Mouse (Mus musculus): ENCODE data around the gene Trpm3. TPM values are rescaled to one million over a fixed set of nuclear protein-coding genes. Genes with fewer than 3 reads are reported as not detected.
A peak's percentile ranks its signal among the peaks of the same experiment; 100 is the strongest.

Gene Trpm3
- polyA plus RNA-seq, 1 experiment from 2014 or later: 1.9 TPM

GRCm38 (mm10) chr19:22448340-22449288 is 309.8 kb downstream of the Trpm3 start:
- Histone ChIP-seq H3K4me1 (ENCODE audit: insufficient read depth) (0 out of 2 replicates have a peak, but pooled peaks cover 5% of the 10 kb centered on the region), H3K27me3 (ENCODE audit: insufficient read depth, low read length) (no peaks in the 10 kb centered on the region), H3K36me3 (ENCODE audit: insufficient read depth) (no peaks in the 10 kb centered on the region), H3K9ac (peak overlapping the region; percentile 22; the same call in 1 of the 2 replicates), H3K4me3 (ENCODE audit: low read depth, low read length) (peak overlapping the region; percentile 34), H3K4me2 (peak overlapping the region; percentile 73), H3K9me3 (ENCODE audit: low read depth, low read length) (no peaks in the 10 kb centered on the region), H3K27ac (ENCODE audit: low read depth) (no peak overlapping the region)
- peak; percentile 61; the same call in 1 of the 2 replicates for ATAC-seq (ENCODE audit: insufficient read depth)
- DNase-seq: peak; percentile 5
- TF ChIP-seq CTCF (IDR thresholded peaks at IDR 0.05; ENCODE audit: low read depth): no peak
- 33% methylated on average over 20 of the region's 20 CpGs for WGBS

GRCm38 (mm10) chr19:22451290-22451689 is 312.4 kb downstream of the Trpm3 start:
- 60% methylated on average over 5 of the region's 5 CpGs for WGBS
- Histone ChIP-seq H3K4me2 (no peak overlapping the region), H3K36me3 (ENCODE audit: insufficient read depth) (no peaks in the 10 kb centered on the region), H3K27me3 (ENCODE audit: insufficient read depth, low read length) (no peaks in the 10 kb centered on the region), H3K9ac (no peak overlapping the region), H3K4me1 (ENCODE audit: insufficient read depth) (0 out of 2 replicates have a peak, but pooled peaks cover 5% of the 10 kb centered on the region), H3K27ac (ENCODE audit: low read depth) (no peak overlapping the region), H3K9me3 (ENCODE audit: low read depth, low read length) (no peaks in the 10 kb centered on the region), H3K4me3 (ENCODE audit: low read depth, low read length) (no peak overlapping the region)
- no peak for ATAC-seq (ENCODE audit: insufficient read depth)
- DNase-seq: peak; percentile 40
- no peak for TF ChIP-seq CTCF (IDR thresholded peaks at IDR 0.05; ENCODE audit: low read depth)

- Histone ChIP-seq H3K9ac (no peak overlapping the region), H3K4me3 (ENCODE audit: low read depth, low read length) (no peak overlapping the region), H3K27me3 (ENCODE audit: insufficient read depth, low read length) (no peaks in the 10 kb centered on the region), H3K4me2 (no peak overlapping the region), H3K9me3 (ENCODE audit: low read depth, low read length) (no peaks in the 10 kb centered on the region), H3K27ac (ENCODE audit: low read depth) (no peak overlapping the region), H3K36me3 (ENCODE audit: insufficient read depth) (no peaks in the 10 kb centered on the region), H3K4me1 (ENCODE audit: insufficient read depth) (no peaks in the 10 kb centered on the region)
- ATAC-seq (ENCODE audit: insufficient read depth) (no peak), DNase-seq (no peak)
- 86% methylated on average over 2 of the region's 2 CpGs for WGBS
- TF ChIP-seq CTCF (IDR thresholded peaks at IDR 0.05; ENCODE audit: low read depth): no peak
Measured at GRCm38 (mm10) chr19:22456935-22457334, 318.1 kb downstream of the Trpm3 start.

GRCm38 (mm10) chr19:22462043-22462442 is 323.2 kb downstream of the Trpm3 start:
- no peak for ATAC-seq (ENCODE audit: insufficient read depth)
- TF ChIP-seq CTCF (IDR thresholded peaks at IDR 0.05; ENCODE audit: low read depth): no peak

GRCm38 (mm10) chr19:22463506-22463905 is 324.7 kb downstream of the Trpm3 start:
- H3K9ac ChIP-seq: no peak overlapping the region
- TF ChIP-seq CTCF (IDR thresholded peaks at IDR 0.05; ENCODE audit: low read depth): no peak
- H3K4me2 ChIP-seq: no peak overlapping the region
- no peak overlapping the region for H3K27ac ChIP-seq (ENCODE audit: low read depth)
- no peaks in the 10 kb centered on the region for H3K36me3 ChIP-seq (ENCODE audit: insufficient read depth)
- DNase-seq (no peak), ATAC-seq (ENCODE audit: insufficient read depth) (no peak)
- H3K27me3 ChIP-seq (ENCODE audit: insufficient read depth, low read length): no peaks in the 10 kb centered on the region
- H3K4me3 ChIP-seq (ENCODE audit: low read depth, low read length): no peak overlapping the region
- 0 out of 2 replicates have a peak, but pooled peaks cover 2% of the 10 kb centered on the region for H3K4me1 ChIP-seq (ENCODE audit: insufficient read depth)
- 42% methylated on average over 3 of the region's 3 CpGs for WGBS
- H3K9me3 ChIP-seq (ENCODE audit: low read depth, low read length): no peaks in the 10 kb centered on the region

More at GRCm38 (mm10) chr19:22462043-22462442, 323.2 kb downstream of the Trpm3 start:
- Histone ChIP-seq H3K27ac (ENCODE audit: low read depth) (no peak overlapping the region), H3K36me3 (ENCODE audit: insufficient read depth) (no peaks in the 10 kb centered on the region), H3K9me3 (ENCODE audit: low read depth, low read length) (no peaks in the 10 kb centered on the region), H3K4me1 (ENCODE audit: insufficient read depth) (no peaks in the 10 kb centered on the region), H3K27me3 (ENCODE audit: insufficient read depth, low read length) (no peaks in the 10 kb centered on the region), H3K4me3 (ENCODE audit: low read depth, low read length) (no peak overlapping the region), H3K4me2 (no peak overlapping the region), H3K9ac (no peak overlapping the region)
- peak; percentile 22 for DNase-seq

- H3K27me3 ChIP-seq (ENCODE audit: insufficient read depth, low read length): no peaks in the 10 kb centered on the region
- ATAC-seq (ENCODE audit: insufficient read depth): peak; percentile 65; the same call in 1 of the 2 replicates
- no peak overlapping the region for H3K9ac ChIP-seq
- no peak overlapping the region for H3K4me2 ChIP-seq
- 0 out of 2 replicates have a peak, but pooled peaks cover 2% of the 10 kb centered on the region for H3K4me1 ChIP-seq (ENCODE audit: insufficient read depth)
- TF ChIP-seq CTCF (IDR thresholded peaks at IDR 0.05; ENCODE audit: low read depth): no peak
- WGBS: 61% methylated on average over 4 of the region's 4 CpGs
- no peaks in the 10 kb centered on the region for H3K36me3 ChIP-seq (ENCODE audit: insufficient read depth)
- DNase-seq: peak; percentile 15
- H3K4me3 ChIP-seq (ENCODE audit: low read depth, low read length): no peak overlapping the region
- no peak overlapping the region for H3K27ac ChIP-seq (ENCODE audit: low read depth)
- H3K9me3 ChIP-seq (ENCODE audit: low read depth, low read length): no peaks in the 10 kb centered on the region
Measured at GRCm38 (mm10) chr19:22469608-22470007, 330.8 kb downstream of the Trpm3 start.

- Histone ChIP-seq H3K4me1 (ENCODE audit: insufficient read depth) (no peaks in the 10 kb centered on the region), H3K36me3 (ENCODE audit: insufficient read depth) (no peaks in the 10 kb centered on the region), H3K27me3 (ENCODE audit: insufficient read depth, low read length) (no peaks in the 10 kb centered on the region), H3K9me3 (ENCODE audit: low read depth, low read length) (no peaks in the 10 kb centered on the region), H3K27ac (ENCODE audit: low read depth) (no peak overlapping the region), H3K4me3 (ENCODE audit: low read depth, low read length) (no peak overlapping the region), H3K4me2 (no peak overlapping the region), H3K9ac (no peak overlapping the region)
- TF ChIP-seq CTCF (IDR thresholded peaks at IDR 0.05; ENCODE audit: low read depth): no peak
- ATAC-seq (ENCODE audit: insufficient read depth) (peak; percentile 75), DNase-seq (peak; percentile 54)
- 43% methylated on average over 4 of the region's 4 CpGs for WGBS
Measured at GRCm38 (mm10) chr19:22473030-22473712, 334.3 kb downstream of the Trpm3 start.

Data from lung, embryonic 14.5 days (tissue).